Mouse (Mus musculus) thymus, postnatal 25 days (tissue): ENCODE data around the gene Aars2.

Source experiments
- DNase-seq: peaks from one replicate; pipeline ENCODE4 v3.0.0; 2022

Gene Aars2

DNA sequence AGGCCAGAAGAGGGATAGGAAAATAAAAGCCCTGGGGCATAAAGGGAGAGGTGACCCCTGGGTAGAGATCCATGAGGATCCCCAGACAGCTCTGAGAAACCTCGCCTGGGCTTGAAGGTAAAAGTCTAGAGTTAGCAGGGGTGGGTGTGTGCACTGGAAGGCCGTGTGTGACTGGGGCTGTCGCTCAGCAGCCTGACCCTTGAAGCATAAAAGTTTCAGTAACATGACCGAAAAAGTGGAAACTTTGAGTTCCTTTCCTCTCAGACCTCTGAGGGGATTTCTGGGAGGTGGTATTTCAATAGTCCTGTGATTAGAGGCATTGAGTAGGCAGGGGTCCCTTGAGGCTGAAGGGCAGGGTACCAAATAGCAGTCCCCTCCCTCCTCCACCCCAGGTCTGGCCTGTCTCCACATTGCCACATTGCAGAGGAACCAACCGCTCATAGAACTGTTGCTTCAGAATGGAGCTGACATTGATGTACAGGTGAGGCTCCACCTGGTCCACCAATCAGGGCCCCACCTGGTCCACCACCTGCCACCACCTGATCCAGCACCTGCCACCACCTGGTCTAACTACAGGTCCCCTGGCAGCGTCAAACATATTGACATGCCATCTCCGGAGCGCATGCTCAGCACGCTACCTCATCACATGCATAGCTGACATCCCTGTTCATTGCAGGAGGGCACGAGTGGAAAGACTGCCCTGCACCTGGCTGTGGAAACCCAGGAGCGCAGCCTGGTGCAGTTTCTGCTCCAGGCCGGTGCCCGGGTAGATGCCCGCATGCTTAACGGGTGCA lies 53.3 kb downstream of the Aars2 start:
- no peak for DNase-seq

DNA sequence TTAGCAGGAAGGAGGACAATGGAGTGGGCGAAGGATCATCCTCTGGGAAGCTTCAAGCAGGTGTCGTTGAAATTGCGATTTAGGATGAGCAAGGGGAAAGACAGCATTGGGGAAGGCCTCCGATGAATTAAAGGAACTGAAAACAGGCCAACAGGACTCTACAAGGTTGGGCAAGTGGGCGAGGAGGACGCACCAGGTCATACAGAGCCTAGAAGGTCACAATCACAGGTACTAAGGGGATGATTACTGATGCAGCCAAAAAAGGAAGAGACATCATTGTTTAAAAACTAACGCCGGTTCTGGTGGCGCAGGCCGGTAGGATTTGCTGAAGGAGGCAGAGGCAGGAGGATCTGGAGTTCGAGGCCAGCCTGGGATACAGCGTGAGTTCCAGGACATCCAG lies 56.6 kb downstream of the Aars2 start:
- no peak for DNase-seq

DNA sequence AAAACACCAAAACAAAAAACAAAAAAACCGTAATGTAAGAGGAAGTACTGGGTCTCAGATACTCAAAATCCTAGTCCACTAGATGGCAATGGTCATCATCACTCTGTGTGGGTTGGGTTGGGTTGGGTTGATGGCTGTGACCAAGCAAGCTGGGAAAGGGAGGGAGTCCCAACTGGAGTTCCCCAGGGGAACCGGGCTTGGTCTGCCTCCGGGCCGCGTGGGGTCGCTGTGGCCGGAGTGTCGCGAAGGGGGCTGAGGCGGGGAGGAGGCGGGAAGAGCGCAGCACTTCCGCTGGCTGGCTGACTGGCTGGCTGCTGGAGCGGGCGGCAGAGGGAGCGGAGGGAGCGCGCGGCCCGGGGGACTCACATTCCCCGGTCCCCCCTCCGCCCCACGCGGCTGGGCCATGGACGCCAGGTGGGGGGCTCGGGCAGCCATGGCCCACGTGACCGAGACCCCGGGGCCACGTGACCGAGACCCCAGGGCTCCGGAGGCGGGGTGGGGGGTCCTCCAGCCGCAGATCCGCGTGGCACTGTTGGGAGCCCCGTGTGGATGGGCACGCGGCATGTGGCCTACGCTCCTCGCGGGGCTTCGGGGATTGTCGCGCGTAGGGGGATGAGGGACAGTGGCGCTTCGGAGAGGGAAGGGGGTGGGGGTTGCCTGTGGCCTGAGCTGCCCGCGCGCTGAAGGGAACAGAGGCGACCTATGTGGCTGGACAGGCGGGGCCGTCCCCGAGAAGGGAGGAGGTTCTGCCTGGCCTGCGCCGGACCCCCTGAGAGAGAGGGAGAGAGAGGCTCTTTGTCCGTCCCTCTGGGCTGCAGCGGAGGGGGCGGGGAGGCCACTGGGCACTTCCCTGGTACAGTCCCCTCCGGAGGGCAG lies 57.3 kb downstream of the Aars2 start, which contains the start of gene Slc35b2:
Gene Slc35b2, plus strand, starts transcription at position 220 of the 876 bp plus-strand sequence.
- DNase-seq = peak; percentile 93

- DNase-seq = no peak
Measured at GRCm38 (mm10) chr17:45564531-45565084, 58.0 kb downstream of the Aars2 start.

GRCm38 (mm10) chr17:45565103-45565502 lies 58.5 kb downstream of the Aars2 start:
- DNase-seq = no peak

DNA sequence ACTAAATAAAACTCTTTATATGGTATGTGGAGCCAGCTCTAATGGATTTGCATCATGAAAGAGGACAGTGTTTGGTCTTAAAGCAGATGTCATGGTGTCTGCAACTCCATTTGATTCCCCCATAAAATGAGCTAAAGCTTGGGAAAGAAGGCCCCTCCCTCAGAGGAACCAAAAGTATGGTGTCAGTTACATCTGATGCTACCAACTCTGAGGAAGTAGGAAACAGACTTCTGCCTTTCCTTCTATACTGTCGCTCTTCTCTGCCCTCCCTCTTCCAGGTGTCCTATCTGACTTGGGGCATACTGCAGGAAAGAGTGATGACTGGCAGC lies 59.4 kb downstream of the Aars2 start:
- no peak for DNase-seq

- no peak for DNase-seq
Measured at GRCm38 (mm10) chr17:45566360-45567161, 59.9 kb downstream of the Aars2 start.

DNA sequence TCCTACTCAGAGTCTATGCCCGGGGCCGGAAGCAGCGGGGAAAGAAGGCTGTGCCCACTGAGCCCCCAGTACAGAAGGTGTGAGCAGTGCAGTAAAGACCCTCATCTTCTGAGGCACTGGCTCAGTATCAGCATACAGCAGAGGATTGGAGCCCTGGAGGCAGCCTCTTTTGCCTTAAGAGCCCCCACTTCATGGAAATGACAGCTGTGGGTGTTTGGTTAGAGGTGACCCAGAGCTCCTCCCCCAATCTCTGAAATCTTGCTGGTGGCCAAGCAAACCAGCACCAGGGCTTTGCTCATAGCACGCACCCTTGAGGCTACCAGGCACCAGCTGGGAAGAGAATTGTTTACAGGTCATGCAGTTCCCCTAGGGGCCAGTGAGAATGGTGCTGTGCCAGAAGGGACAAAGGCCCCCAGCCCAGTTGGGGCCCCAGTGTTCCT lies 60.5 kb downstream of the Aars2 start:
- no peak for DNase-seq

GRCm38 (mm10) chr17:45568990-45569389 lies 62.3 kb downstream of the Aars2 start:
- DNase-seq = no peak

GRCm38 (mm10) chr17:45569999-45570398 lies 63.4 kb downstream of the Aars2 start:
- no peak for DNase-seq
